Mouse (Mus musculus) MEL (cell line): ENCODE data around the gene Il2rg. TPM values are rescaled to one million over a fixed set of nuclear protein-coding genes. Genes with fewer than 3 reads are reported as not detected.
A peak's percentile ranks its signal among the peaks of the same experiment; 100 is the strongest.

Experiments
- DNase-seq: peaks from one replicate; pipeline ENCODE4 v3.0.0; 2011; ENCODE audit warnings: low read depth, low spot score
- H3K27ac ChIP-seq: 2 replicates; pipeline ENCODE4 v1.5.1; 2012; ENCODE audit warnings: low read depth, mild to moderate bottlenecking, control low read depth, low read length, moderate library complexity; ENCODE audit not compliant: control insufficient read depth
- H3K27me3 ChIP-seq, 2 experiments: fragments of 150-350 bp in 1 of 2; sonication (generic) in 1 of 2; 2 replicates each; pipeline ENCODE4 v1.6.1; 2012; ENCODE audit warnings: low read length in 2 of 2, mild to moderate bottlenecking in 2 of 2, improper control_type of control experiment in 1 of 2, moderate library complexity in 1 of 2; ENCODE audit not compliant: insufficient read depth in 2 of 2, control insufficient read depth in 1 of 2
- H3K36me3 ChIP-seq, 2 experiments: 2 replicates each; pipeline ENCODE4 v1.6.1; 2012 to 2014; ENCODE audit warnings: low read length in 2 of 2, improper control_type of control experiment in 1 of 2, inconsistent platforms in 1 of 2, mild to moderate bottlenecking in 1 of 2; ENCODE audit not compliant: insufficient read depth in 2 of 2, control insufficient read depth in 1 of 2
- H3K4me1 ChIP-seq, 2 experiments: fragments of 150-350 bp in 1 of 2; sonication (generic) in 1 of 2; 2 replicates each; pipeline ENCODE4 v1.6.1; 2012; ENCODE audit warnings: low read length in 2 of 2, improper control_type of control experiment in 1 of 2, mild to moderate bottlenecking in 1 of 2; ENCODE audit not compliant: insufficient read depth in 2 of 2, control insufficient read depth in 1 of 2
- H3K4me3 ChIP-seq, 2 experiments: fragments of 150-350 bp in 1 of 2; sonication (generic) in 1 of 2; 2 replicates each; pipeline ENCODE4 v1.5.1; 2012; ENCODE audit warnings: low read depth in 2 of 2, low read length in 2 of 2, mild to moderate bottlenecking in 2 of 2, moderate library complexity in 2 of 2, control low read depth in 1 of 2, improper control_type of control experiment in 1 of 2; ENCODE audit not compliant: control insufficient read depth in 1 of 2, insufficient read depth in 1 of 2
- H3K79me2 ChIP-seq: 2 replicates; pipeline ENCODE4 v1.6.1; 2012; ENCODE audit warnings: mild to moderate bottlenecking, low read length, moderate library complexity; ENCODE audit not compliant: control insufficient read depth, poor library complexity, insufficient read depth
- H3K9ac ChIP-seq: 2 replicates; pipeline ENCODE4 v1.6.1; 2012; ENCODE audit warnings: low read depth, mild to moderate bottlenecking, control low read depth, low read length, moderate library complexity; ENCODE audit not compliant: control insufficient read depth, poor library complexity, severe bottlenecking
- H3K9me3 ChIP-seq: fragments of 150-350 bp; sonication (generic); replicated peaks from 2 replicates; pipeline ENCODE4 v1.6.1; 2012; ENCODE audit warnings: mild to moderate bottlenecking, low read length, improper control_type of control experiment, moderate library complexity; ENCODE audit not compliant: insufficient read depth
- BHLHE40 ChIP-seq: IDR thresholded peaks from 2 replicates; pipeline ENCODE4 v1.6.1; 2012; ENCODE audit warnings: low read depth, mild to moderate bottlenecking, inconsistent platforms, low read length, improper control_type of control experiment, borderline replicate concordance
- CHD2 ChIP-seq: IDR thresholded peaks from 2 replicates; pipeline ENCODE4 v1.6.1; 2011; ENCODE audit warnings: low read length, improper control_type of control experiment
- E2F4 ChIP-seq: IDR thresholded peaks from 2 replicates; pipeline ENCODE4 v1.6.1; 2011; ENCODE audit warnings: low read depth, low read length, improper control_type of control experiment, borderline replicate concordance
- ELF1 ChIP-seq: IDR thresholded peaks from 2 replicates; pipeline ENCODE4 v1.6.1; 2014; ENCODE audit warnings: low read depth, mild to moderate bottlenecking, inconsistent platforms, low read length, improper control_type of control experiment, moderate library complexity
- EP300 ChIP-seq, 2 experiments: IDR thresholded peaks; 2 replicates each; pipeline ENCODE4 v1.6.1; 2011; ENCODE audit warnings: improper control_type of control experiment in 2 of 2, low read length in 2 of 2, low read depth in 1 of 2, mild to moderate bottlenecking in 1 of 2
- ETS1 ChIP-seq: IDR thresholded peaks from 2 replicates; pipeline ENCODE4 v1.6.1; 2012; ENCODE audit warnings: low read depth, mild to moderate bottlenecking, inconsistent platforms, low read length, improper control_type of control experiment, moderate library complexity
- GABPA ChIP-seq: IDR thresholded peaks from 2 replicates; pipeline ENCODE4 v1.6.1; 2012; ENCODE audit warnings: low read depth, mild to moderate bottlenecking, inconsistent platforms, low read length, improper control_type of control experiment, moderate library complexity
- GATA1 ChIP-seq: IDR thresholded peaks from 2 replicates; pipeline ENCODE4 v1.6.1; 2011; ENCODE audit warnings: low read depth, low read length, improper control_type of control experiment
- HCFC1 ChIP-seq: IDR thresholded peaks from 2 replicates; pipeline ENCODE4 v1.6.1; 2012; ENCODE audit warnings: low read depth, mild to moderate bottlenecking, inconsistent platforms, low read length, improper control_type of control experiment, moderate library complexity
- JUND ChIP-seq: IDR thresholded peaks from 2 replicates; pipeline ENCODE4 v1.6.1; 2011; ENCODE audit warnings: low read depth, mild to moderate bottlenecking, improper control_type of control experiment, low read length
- MAFK ChIP-seq: IDR thresholded peaks from 2 replicates; pipeline ENCODE4 v1.6.1; 2011; ENCODE audit warnings: low read depth, mild to moderate bottlenecking, low read length, improper control_type of control experiment, borderline replicate concordance
- MYB ChIP-seq: IDR thresholded peaks from 2 replicates; pipeline ENCODE4 v1.6.1; 2011; ENCODE audit warnings: mild to moderate bottlenecking, low read depth, low read length, improper control_type of control experiment
- MYC ChIP-seq: IDR thresholded peaks from 2 replicates; pipeline ENCODE4 v1.6.1; 2011; ENCODE audit warnings: low read depth, mild to moderate bottlenecking, low read length, improper control_type of control experiment, moderate library complexity
- POLR2AphosphoS2 ChIP-seq: IDR thresholded peaks from 2 replicates; pipeline ENCODE4 v1.6.1; 2011; ENCODE audit warnings: low read length, improper control_type of control experiment
- RAD21 ChIP-seq: IDR thresholded peaks from 2 replicates; pipeline ENCODE4 v1.6.1; 2011; ENCODE audit warnings: mild to moderate bottlenecking, low read depth, low read length, improper control_type of control experiment
- RCOR1 ChIP-seq: IDR thresholded peaks from 2 replicates; pipeline ENCODE4 v1.6.1; 2012; ENCODE audit warnings: low read depth, mild to moderate bottlenecking, inconsistent platforms, low read length, improper control_type of control experiment
- TBP ChIP-seq: IDR thresholded peaks from 2 replicates; pipeline ENCODE4 v1.8.0; 2011; ENCODE audit warnings: low read depth, low read length, improper control_type of control experiment
- UBTF ChIP-seq: IDR thresholded peaks from 2 replicates; pipeline ENCODE4 v1.6.1; 2012; ENCODE audit warnings: low read depth, mild to moderate bottlenecking, inconsistent platforms, low read length, improper control_type of control experiment, moderate library complexity, borderline replicate concordance; ENCODE audit not compliant: insufficient read depth
- USF1 ChIP-seq: IDR thresholded peaks from 2 replicates; pipeline ENCODE4 v1.6.1; 2014; ENCODE audit warnings: low read depth, mild to moderate bottlenecking, inconsistent platforms, low read length, improper control_type of control experiment, moderate library complexity
- ZNF384 ChIP-seq: IDR thresholded peaks from 2 replicates; pipeline ENCODE4 v1.6.1; 2012; ENCODE audit warnings: low read depth, mild to moderate bottlenecking, inconsistent platforms, low read length, improper control_type of control experiment
- polyA plus RNA-seq, 2 experiments: library from polyadenylated mRNA; stranded (reverse) in 1 of 2; unstranded in 1 of 2; fragments of >175 nt in 1 of 2; fragments of >200 nt in 1 of 2; gene quantifications; 2 replicates each; pipeline versions ENCODE4 v1.2.1 to v1.2.4; 2012; ENCODE audit warnings: low replicate concordance in 2 of 2, low read depth in 1 of 2; ENCODE audit not compliant: insufficient read length in 2 of 2, insufficient read depth in 1 of 2, missing spikeins in 1 of 2
- total RNA-seq: library from RNA; depleted of rRNA; stranded (reverse); fragments of 300-350 nt; gene quantifications from 2 replicates; pipeline ENCODE4 v1.2.3, GENCODE M21; 2012

Il2rg gene
- total and polyA plus RNA-seq, 3 experiments: 1.6 to 3.5 TPM; not detected in 1

DNA sequence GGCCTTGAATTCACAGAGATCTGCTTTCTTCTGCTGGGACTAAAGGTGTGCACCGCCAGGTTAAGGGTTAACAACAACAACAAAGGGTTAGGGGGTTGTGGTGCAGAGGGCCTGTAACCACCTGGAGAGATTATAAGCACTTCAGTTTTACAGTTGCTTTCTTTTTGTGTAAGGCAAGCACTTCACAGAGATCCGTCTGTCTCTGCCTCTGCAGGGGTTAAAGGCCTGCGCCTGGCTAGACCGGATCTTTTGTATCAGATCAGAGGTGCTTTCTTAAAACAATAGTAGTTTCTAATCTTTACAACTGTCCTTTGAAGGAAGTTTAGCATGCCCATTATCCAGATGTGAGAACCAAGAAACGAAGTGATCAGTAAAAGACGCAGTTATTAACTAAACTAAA lies 5.4 kb upstream of the Il2rg start:
- DNase-seq: no peak
- H3K27ac ChIP-seq: peak overlapping the region; percentile 61
- H3K36me3 ChIP-seq: peaks cover 0 to 6% of the 10 kb centered on the region in 2 experiments; a peak in 3 of 4 replicates

DNA sequence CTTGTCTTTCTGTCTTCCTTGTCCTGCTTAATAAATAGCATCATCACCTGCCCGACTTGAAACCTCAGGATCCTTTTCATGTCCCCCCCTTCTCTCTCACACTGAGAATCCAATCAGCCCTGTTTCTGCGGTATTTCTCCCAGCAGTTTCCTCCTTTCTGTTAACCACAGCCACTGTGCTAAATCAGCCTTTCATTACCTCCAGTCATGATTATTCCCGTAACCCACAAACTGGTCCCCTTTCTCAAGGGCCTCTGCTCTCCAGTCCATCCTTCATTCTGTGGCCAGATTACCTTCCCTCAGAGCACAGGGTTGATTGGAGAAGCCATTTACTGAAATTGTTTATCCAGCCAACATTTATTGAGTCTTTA lies 685 bp upstream of the Il2rg start, which contains the start of gene Gm20489:
Gm20489 (minus strand) TSS at position 269 of the 370 bp plus-strand sequence.
- TF ChIP-seq RCOR1 (no peak), MAFK (no peak), UBTF (no peak), MYC (no peak), JUND (no peak), GABPA (no peak), MYB (no peak), USF1 (no peak), RAD21 (no peak), CHD2 (no peak), POLR2AphosphoS2 (no peak), ZNF384 (no peak)
- peak within 1 kb of the TSS; percentile 31 for H3K9ac ChIP-seq
- H3K27ac ChIP-seq: 0 out of 2 replicates have a peak within 1 kb of the TSS, but pooled peaks have one; percentile 4
- peaks cover 6 to 10% of the 10 kb centered on the region in 2 experiments; a peak in 3 of 4 replicates for H3K4me1 ChIP-seq
- DNase-seq: no peak
- H3K36me3 ChIP-seq: peaks cover 0 to 9% of the 10 kb centered on the region in 2 experiments; a peak in 2 of 4 replicates
- no peaks in the 10 kb centered on the region for H3K9me3 ChIP-seq
- H3K27me3 ChIP-seq: no peaks in the 10 kb centered on the region
- no peaks in the 10 kb centered on the region; the same call in 1 of the 2 replicates for H3K79me2 ChIP-seq
- peak within 1 kb of the TSS; percentile 22 to 33; a peak in 3 of 4 replicates for H3K4me3 ChIP-seq

More for the DNA sequence above, 5.4 kb upstream of the Il2rg start:
- peaks cover 1 to 9% of the 10 kb centered on the region in 2 experiments; a peak in 3 of 4 replicates for H3K4me1 ChIP-seq
- TF ChIP-seq EP300 (IDR thresholded peaks at IDR 0.05; ENCODE audit: low read depth in 1 of 2, low read length in 2 of 2) (no peak), CHD2 (no peak), BHLHE40 (no peak), HCFC1 (no peak), E2F4 (no peak), ZNF384 (no peak), GATA1 (no peak), ELF1 (no peak), JUND (no peak), RAD21 (no peak), POLR2AphosphoS2 (no peak), TBP (no peak), USF1 (no peak), MYC (no peak), ETS1 (no peak)
- TF ChIP-seq, all 39 proteins: peak for 0
- peak overlapping the region; percentile 99 for H3K9ac ChIP-seq
- H3K79me2 ChIP-seq: peaks cover 8% of the 10 kb centered on the region
- no peaks in the 10 kb centered on the region for H3K9me3 ChIP-seq
- no peaks in the 10 kb centered on the region for H3K27me3 ChIP-seq
- peak overlapping the region; percentile 38 to 47 for H3K4me3 ChIP-seq
